Mouse (Mus musculus) E14TG2a.4 (cell line): Measurements from ENCODE around the gene Tmem205.

Source experiments
- H3K27me3 ChIP-seq: 2 replicates; pipeline ENCODE4 v1.6.1; 2014; ENCODE audit warnings: low read length, control low read depth; ENCODE audit not compliant: insufficient read depth
- H3K36me3 ChIP-seq: 2 replicates; pipeline ENCODE4 v1.6.1; 2014; ENCODE audit warnings: low read length, control low read depth; ENCODE audit not compliant: insufficient read depth
- H3K4me1 ChIP-seq: replicated peaks from 2 replicates; pipeline ENCODE4 v1.6.1; 2014; ENCODE audit warnings: low read depth, low read length, control low read depth
- H3K4me3 ChIP-seq: replicated peaks from 2 replicates; pipeline ENCODE4 v1.5.1; 2014; ENCODE audit warnings: mild to moderate bottlenecking, low read length
- H3K9me3 ChIP-seq: 2 replicates; pipeline ENCODE4 v1.6.1; 2014; ENCODE audit warnings: low read length, control low read depth
- CTCF ChIP-seq: conservative IDR thresholded peaks from 2 replicates; pipeline ENCODE4 v1.5.1; 2014; ENCODE audit warnings: low read length
- NANOG ChIP-seq: IDR thresholded peaks from 2 replicates; pipeline ENCODE4 v1.6.1; 2014; ENCODE audit warnings: borderline replicate concordance, low read length, mixed read lengths
- POU5F1 ChIP-seq: IDR thresholded peaks from 2 replicates; pipeline ENCODE4 v1.6.1; 2014; ENCODE audit warnings: low read length, borderline replicate concordance

The Tmem205 gene

DNA sequence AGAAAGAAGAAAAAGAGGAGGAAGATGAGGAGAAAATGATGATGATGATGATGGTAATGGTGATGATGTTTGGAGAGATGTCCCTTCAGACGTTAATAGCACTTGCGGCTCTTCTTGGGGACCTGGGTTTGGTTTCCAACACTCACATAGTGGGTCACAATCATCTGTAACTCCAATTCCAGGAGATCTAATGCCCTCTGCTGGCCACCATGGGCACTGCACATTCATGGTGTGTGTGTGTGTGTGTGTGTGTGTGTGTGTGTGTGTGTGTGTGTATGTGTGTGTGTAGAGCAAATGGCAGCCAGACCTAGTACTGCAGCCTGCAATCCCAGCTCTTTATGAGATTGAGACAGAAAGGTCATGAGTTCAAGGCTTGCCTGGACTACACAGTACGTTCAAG lies 24.6 kb upstream of the Tmem205 start:
- TF ChIP-seq CTCF (peak; percentile 47), POU5F1 (no peak), NANOG (no peak)
- no peak overlapping the region for H3K4me3 ChIP-seq

DNA sequence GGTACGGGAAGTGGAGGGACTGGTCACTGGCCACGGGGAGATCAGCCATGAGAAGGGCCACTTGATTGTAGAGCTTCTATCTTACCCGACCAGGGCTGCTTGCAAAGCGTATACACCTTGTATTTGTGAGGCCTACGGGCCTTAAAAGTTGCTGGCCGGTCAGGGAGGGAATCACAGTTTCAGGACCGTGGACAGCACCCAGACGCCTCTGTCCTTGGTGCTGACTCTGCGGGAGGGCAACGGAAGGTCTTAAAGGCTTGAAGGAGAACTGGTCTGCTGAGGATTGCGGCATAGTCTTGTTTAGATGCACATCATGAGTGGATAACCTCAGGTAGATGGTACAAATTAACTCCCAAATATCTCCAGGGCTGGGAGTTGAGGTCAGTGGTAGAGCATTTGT lies 23.0 kb upstream of the Tmem205 start:
- Histone ChIP-seq H3K36me3 (no peaks in the 10 kb centered on the region), H3K9me3 (0 out of 2 replicates have a peak, but pooled peaks cover 4% of the 10 kb centered on the region)

More for the DNA sequence above, 24.6 kb upstream of the Tmem205 start:
- peaks cover 28% of the 10 kb centered on the region for H3K27me3 ChIP-seq
- H3K4me1 ChIP-seq: peaks cover 33% of the 10 kb centered on the region
- peaks cover 4% of the 10 kb centered on the region for H3K36me3 ChIP-seq
- 0 out of 2 replicates have a peak, but pooled peaks cover 4% of the 10 kb centered on the region for H3K9me3 ChIP-seq

DNA sequence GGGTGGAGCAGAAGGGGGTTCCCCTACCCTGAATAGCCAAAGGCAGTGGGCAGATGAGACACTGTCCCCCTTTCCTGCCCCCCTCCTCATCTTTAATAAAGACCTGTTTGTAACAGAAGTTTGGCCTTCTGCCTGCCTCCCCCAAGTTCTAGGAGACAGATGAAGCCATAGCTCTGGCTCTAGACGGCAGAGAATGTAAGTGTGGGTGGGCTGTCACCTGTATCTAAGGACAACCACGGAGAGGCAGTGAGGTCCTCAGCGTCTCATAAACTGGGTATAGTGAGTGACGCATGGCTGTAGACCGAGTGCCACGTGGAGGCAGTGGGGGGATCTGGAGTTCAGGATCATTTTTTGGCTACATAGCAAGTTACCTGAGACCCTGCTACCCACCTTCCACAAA lies 21.4 kb upstream of the Tmem205 start:
- no peak overlapping the region for H3K4me3 ChIP-seq
- H3K4me1 ChIP-seq: peaks cover 34% of the 10 kb centered on the region
- H3K27me3 ChIP-seq: peaks cover 49% of the 10 kb centered on the region
- 0 out of 2 replicates have a peak, but pooled peaks cover 4% of the 10 kb centered on the region for H3K9me3 ChIP-seq
- no peaks in the 10 kb centered on the region for H3K36me3 ChIP-seq
- TF ChIP-seq NANOG (no peak), CTCF (no peak), POU5F1 (no peak)

More for the DNA sequence above, 23.0 kb upstream of the Tmem205 start:
- Histone ChIP-seq H3K4me3 (no peak overlapping the region), H3K4me1 (peaks cover 28% of the 10 kb centered on the region), H3K27me3 (peaks cover 38% of the 10 kb centered on the region)
- no peak for TF ChIP-seq CTCF
- no peak for TF ChIP-seq NANOG
- TF ChIP-seq POU5F1: no peak

DNA sequence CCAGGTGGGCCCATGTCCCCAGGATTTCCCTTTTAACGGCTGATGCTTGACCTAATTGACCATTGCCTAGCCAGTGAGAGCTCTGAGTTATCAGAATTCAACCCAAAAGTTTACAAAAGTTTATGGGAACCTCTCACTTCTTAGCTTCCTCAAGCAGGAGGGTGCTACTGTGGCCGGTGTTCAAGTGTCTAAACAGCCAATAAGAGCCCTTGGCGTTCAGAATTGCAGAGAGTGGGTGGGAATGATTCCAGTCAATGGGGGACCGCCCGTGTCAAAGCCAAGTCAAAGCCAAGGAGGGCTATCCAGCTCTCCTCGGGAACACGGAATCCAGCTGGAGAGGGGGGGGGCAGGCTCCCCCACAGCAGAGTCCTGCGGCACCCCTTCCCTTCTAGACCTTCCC lies 20.8 kb upstream of the Tmem205 start:
- H3K4me3 ChIP-seq: peak overlapping the region; percentile 67
- H3K27me3 ChIP-seq: peaks cover 56% of the 10 kb centered on the region
- TF ChIP-seq NANOG (no peak), CTCF (no peak), POU5F1 (no peak)
- peaks cover 41% of the 10 kb centered on the region for H3K4me1 ChIP-seq
- 0 out of 2 replicates have a peak, but pooled peaks cover 4% of the 10 kb centered on the region for H3K9me3 ChIP-seq
- H3K36me3 ChIP-seq: no peaks in the 10 kb centered on the region

DNA sequence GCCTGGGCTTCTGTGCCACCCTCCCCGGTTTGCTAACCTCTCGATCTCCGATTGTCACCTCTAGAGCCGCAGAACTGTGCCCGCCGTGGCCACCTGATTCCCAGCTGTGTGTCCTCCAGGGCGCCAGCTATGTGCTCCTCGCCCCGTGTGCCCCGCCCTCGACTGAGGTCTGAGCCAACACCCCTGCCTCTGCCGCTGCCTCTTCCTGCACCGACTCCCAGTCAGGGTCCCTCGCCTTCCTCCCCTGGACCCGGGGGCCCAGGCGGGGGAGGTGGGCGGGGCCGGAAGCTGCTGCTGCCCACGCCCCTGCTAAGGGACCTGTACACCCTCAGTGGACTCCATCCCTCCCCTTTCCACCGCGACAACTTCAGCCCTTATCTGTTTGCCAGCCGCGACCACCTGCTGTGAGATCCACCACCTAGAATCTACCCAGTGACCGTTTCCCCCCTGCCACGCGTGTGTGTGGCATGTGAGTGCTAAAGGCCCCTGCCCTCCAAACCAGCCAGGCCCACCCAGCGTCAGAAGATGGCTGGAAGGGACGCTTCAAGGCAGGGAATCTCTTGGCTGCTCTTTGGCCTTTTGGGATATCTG lies 20.3 kb upstream of the Tmem205 start:
- Histone ChIP-seq H3K4me3 (peak overlapping the region; percentile 67), H3K9me3 (0 out of 2 replicates have a peak, but pooled peaks cover 4% of the 10 kb centered on the region), H3K4me1 (peaks cover 42% of the 10 kb centered on the region), H3K36me3 (no peaks in the 10 kb centered on the region), H3K27me3 (peaks cover 57% of the 10 kb centered on the region)
- TF ChIP-seq NANOG (no peak), POU5F1 (no peak), CTCF (no peak)

DNA sequence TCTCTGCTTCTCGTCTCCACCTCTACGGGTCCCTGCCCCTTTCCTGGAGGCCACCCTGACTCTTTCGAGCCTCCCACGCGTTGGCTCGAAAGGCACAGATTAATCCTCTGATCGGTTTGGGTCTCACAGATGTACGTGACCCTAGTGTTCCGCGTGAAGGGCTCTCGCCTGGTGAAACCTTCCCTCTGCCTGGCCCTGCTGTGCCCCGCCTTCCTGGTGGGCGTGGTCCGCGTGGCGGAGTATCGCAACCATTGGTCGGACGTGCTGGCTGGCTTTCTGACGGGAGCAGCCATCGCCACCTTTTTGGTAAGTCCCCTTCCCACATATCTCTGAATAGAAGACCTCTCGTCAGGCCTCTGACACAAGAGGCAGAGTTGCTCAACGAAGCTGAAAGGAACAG lies 16.9 kb upstream of the Tmem205 start:
- peaks cover 7% of the 10 kb centered on the region for H3K36me3 ChIP-seq
- TF ChIP-seq POU5F1 (no peak), NANOG (no peak), CTCF (no peak)
- peaks cover 48% of the 10 kb centered on the region for H3K27me3 ChIP-seq
- H3K4me3 ChIP-seq: peak overlapping the region; percentile 59; the same call in 1 of the 2 replicates
- peaks cover 42% of the 10 kb centered on the region for H3K4me1 ChIP-seq
- H3K9me3 ChIP-seq: no peaks in the 10 kb centered on the region

DNA sequence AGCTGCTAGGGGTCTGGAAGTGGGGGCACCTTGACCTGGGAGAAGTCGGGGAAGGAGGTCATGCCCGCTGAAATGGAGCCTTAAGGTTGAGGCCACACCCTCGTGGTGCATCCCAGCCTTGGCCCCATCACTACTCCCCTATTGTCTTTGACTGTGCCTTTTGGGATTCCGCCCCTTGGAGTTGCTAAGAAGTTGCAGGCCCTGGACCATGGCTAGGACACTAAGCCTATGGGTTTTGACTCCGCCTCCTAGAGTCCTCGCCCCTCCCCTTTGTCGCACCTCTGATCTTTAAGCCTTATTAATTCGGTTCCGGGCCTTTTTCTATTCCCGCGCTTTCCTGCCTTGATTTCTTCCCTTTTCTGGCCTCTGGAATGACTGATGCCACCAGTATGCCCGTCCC lies 16.3 kb upstream of the Tmem205 start:
- TF ChIP-seq NANOG: no peak
- no peak for TF ChIP-seq CTCF
- TF ChIP-seq POU5F1: no peak
- Histone ChIP-seq H3K27me3 (peaks cover 42% of the 10 kb centered on the region), H3K4me3 (peak overlapping the region; percentile 59), H3K4me1 (peaks cover 41% of the 10 kb centered on the region), H3K36me3 (peaks cover 7% of the 10 kb centered on the region), H3K9me3 (no peaks in the 10 kb centered on the region)

DNA sequence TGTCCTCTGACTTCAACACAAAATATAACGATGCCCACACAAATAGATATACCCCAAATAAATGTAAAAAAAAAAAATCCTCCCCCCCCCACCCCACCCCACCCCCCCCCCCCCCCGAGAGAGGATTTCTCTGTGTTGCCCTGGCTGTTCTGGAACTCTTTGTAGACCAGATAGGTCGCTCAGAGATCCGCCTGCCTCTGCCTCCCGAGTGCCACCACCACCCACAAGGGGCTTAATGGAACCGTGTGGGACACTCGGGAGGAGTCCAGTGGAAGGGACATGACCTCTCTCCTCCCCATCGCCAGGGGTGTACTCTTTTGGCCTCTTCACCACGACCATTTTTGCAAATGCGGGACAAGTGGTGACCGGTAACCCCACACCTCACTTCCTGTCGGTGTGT lies 15.7 kb upstream of the Tmem205 start:
- Histone ChIP-seq H3K36me3 (peaks cover 7% of the 10 kb centered on the region), H3K9me3 (no peaks in the 10 kb centered on the region), H3K27me3 (peaks cover 40% of the 10 kb centered on the region), H3K4me3 (peak overlapping the region; percentile 59), H3K4me1 (peaks cover 35% of the 10 kb centered on the region)
- TF ChIP-seq POU5F1: no peak
- no peak for TF ChIP-seq CTCF
- no peak for TF ChIP-seq NANOG
